Mouse (Mus musculus): ENCODE results near the gene Mrpl2. TPM values are rescaled to one million over a fixed set of nuclear protein-coding genes. Genes with fewer than 3 reads are reported as not detected.

The Mrpl2 gene
- total and polyA plus RNA-seq, 2 experiments from 2014 or later = 96.7 to 158 TPM

- Histone ChIP-seq H3K27me3 (ENCODE audit: control insufficient read depth, insufficient read depth, low read length) (no peaks in the 10 kb centered on the region), H3K4me1 (ENCODE audit: control insufficient read depth, insufficient read depth) (peaks cover 50% of the 10 kb centered on the region), H3K4me2 (ENCODE audit: low read depth, low read length) (peak overlapping the region; percentile 30; the same call in 1 of the 2 replicates), H3K4me3 (ENCODE audit: low read depth, low read length) (no peak overlapping the region), H3K9me3 (replicated peaks; ENCODE audit: control insufficient read depth, low read length) (no peaks in the 10 kb centered on the region), H3K27ac (ENCODE audit: low read depth) (peak overlapping the region; percentile 74), H3K36me3 (replicated peaks; ENCODE audit: control insufficient read depth, insufficient read depth, low read length) (no peaks in the 10 kb centered on the region), H3K9ac (replicated peaks; ENCODE audit: low read depth, low read length) (0 out of 2 replicates have a peak overlapping the region, but pooled peaks have one; percentile 26)
- 56% methylated on average over 12 of the region's 12 CpGs for WGBS
- DNase-seq (ENCODE audit: low spot score) = no peak
- ATAC-seq (ENCODE audit: insufficient read depth, low read depth) = no peak
- TF ChIP-seq CTCF (IDR thresholded peaks at IDR 0.05; ENCODE audit: low read depth) = no peak
- TF ChIP-seq EP300 (IDR thresholded peaks at IDR 0.05; ENCODE audit: low read depth) = no peak
These were observed 21.4 kb upstream of the Mrpl2 start for GRCm38 (mm10) chr17:46624598-46624997.

- 64% methylated on average over 6 of the region's 6 CpGs for WGBS
- H3K9ac ChIP-seq (replicated peaks; ENCODE audit: low read depth, low read length) = no peak overlapping the region
These were observed 18.6 kb upstream of the Mrpl2 start for GRCm38 (mm10) chr17:46627409-46627808.

GRCm38 (mm10) chr17:46628471-46628790 is 17.6 kb upstream of the Mrpl2 start:
- H3K36me3 ChIP-seq (replicated peaks; ENCODE audit: control insufficient read depth, insufficient read depth, low read length) = peaks cover 18% of the 10 kb centered on the region
- H3K9ac ChIP-seq (replicated peaks; ENCODE audit: low read depth, low read length) = peak overlapping the region; percentile 64
- TF ChIP-seq CTCF (IDR thresholded peaks at IDR 0.05; ENCODE audit: low read depth) (no peak), EP300 (IDR thresholded peaks at IDR 0.05; ENCODE audit: low read depth) (no peak)
- no peaks in the 10 kb centered on the region for H3K9me3 ChIP-seq (replicated peaks; ENCODE audit: control insufficient read depth, low read length)
- no peaks in the 10 kb centered on the region for H3K27me3 ChIP-seq (ENCODE audit: control insufficient read depth, insufficient read depth, low read length)
- under 1% methylated on average over 13 of the region's 13 CpGs for WGBS
- H3K4me2 ChIP-seq (ENCODE audit: low read depth, low read length) = peak overlapping the region; percentile 76
- peaks cover 34% of the 10 kb centered on the region for H3K4me1 ChIP-seq (ENCODE audit: control insufficient read depth, insufficient read depth)
- DNase-seq (ENCODE audit: low spot score) = peak; percentile 22
- peak; percentile 4; the same call in 1 of the 2 replicates for ATAC-seq (ENCODE audit: insufficient read depth, low read depth)
- H3K4me3 ChIP-seq (ENCODE audit: low read depth, low read length) = peak overlapping the region; percentile 81
- H3K27ac ChIP-seq (ENCODE audit: low read depth) = peak overlapping the region; percentile 78

More at GRCm38 (mm10) chr17:46627409-46627808, 18.6 kb upstream of the Mrpl2 start:
- no peak for ATAC-seq (ENCODE audit: insufficient read depth, low read depth)
- Histone ChIP-seq H3K4me3 (ENCODE audit: low read depth, low read length) (0 out of 2 replicates have a peak overlapping the region, but pooled peaks have one; percentile 81), H3K9me3 (replicated peaks; ENCODE audit: control insufficient read depth, low read length) (no peaks in the 10 kb centered on the region), H3K36me3 (replicated peaks; ENCODE audit: control insufficient read depth, insufficient read depth, low read length) (peaks cover 10% of the 10 kb centered on the region; the same call in 1 of the 2 replicates), H3K4me2 (ENCODE audit: low read depth, low read length) (peak overlapping the region; percentile 76), H3K27me3 (ENCODE audit: control insufficient read depth, insufficient read depth, low read length) (no peaks in the 10 kb centered on the region), H3K4me1 (ENCODE audit: control insufficient read depth, insufficient read depth) (peaks cover 35% of the 10 kb centered on the region), H3K27ac (ENCODE audit: low read depth) (peak overlapping the region; percentile 22; the same call in 1 of the 2 replicates)
- TF ChIP-seq EP300 (IDR thresholded peaks at IDR 0.05; ENCODE audit: low read depth) = no peak
- no peak for TF ChIP-seq CTCF (IDR thresholded peaks at IDR 0.05; ENCODE audit: low read depth)
- no peak for DNase-seq (ENCODE audit: low spot score)

GRCm38 (mm10) chr17:46628791-46629684 is 17.0 kb upstream of the Mrpl2 start, which contains the start of gene Ptk7:
Ptk7 (minus strand) TSS chr17:46629504.
- DNase-seq (ENCODE audit: low spot score) = peak; percentile 62
- under 1% methylated on average over 50 of the region's 90 CpGs for WGBS
- H3K4me2 ChIP-seq (ENCODE audit: low read depth, low read length) = peak within 1 kb of the TSS; percentile 76
- no peaks in the 10 kb centered on the region for H3K27me3 ChIP-seq (ENCODE audit: control insufficient read depth, insufficient read depth, low read length)
- peaks cover 28% of the 10 kb centered on the region for H3K4me1 ChIP-seq (ENCODE audit: control insufficient read depth, insufficient read depth)
- peaks cover 24% of the 10 kb centered on the region for H3K36me3 ChIP-seq (replicated peaks; ENCODE audit: control insufficient read depth, insufficient read depth, low read length)
- ATAC-seq (ENCODE audit: insufficient read depth, low read depth) = peak; percentile 57
- no peaks in the 10 kb centered on the region for H3K9me3 ChIP-seq (replicated peaks; ENCODE audit: control insufficient read depth, low read length)
- peak within 1 kb of the TSS; percentile 64 for H3K9ac ChIP-seq (replicated peaks; ENCODE audit: low read depth, low read length)
- peak within 1 kb of the TSS; percentile 81 for H3K4me3 ChIP-seq (ENCODE audit: low read depth, low read length)
- TF ChIP-seq EP300 (IDR thresholded peaks at IDR 0.05; ENCODE audit: low read depth) (no peak), CTCF (IDR thresholded peaks at IDR 0.05; ENCODE audit: low read depth) (no peak)
- H3K27ac ChIP-seq (ENCODE audit: low read depth) = peak within 1 kb of the TSS; percentile 78

- peak overlapping the region; percentile 78 for H3K27ac ChIP-seq (ENCODE audit: low read depth)
These were observed 16.2 kb upstream of the Mrpl2 start for GRCm38 (mm10) chr17:46629685-46630441.

More at GRCm38 (mm10) chr17:46629685-46630441, 16.2 kb upstream of the Mrpl2 start:
- Histone ChIP-seq H3K4me1 (ENCODE audit: control insufficient read depth, insufficient read depth) (peaks cover 20% of the 10 kb centered on the region), H3K4me3 (ENCODE audit: low read depth, low read length) (peak overlapping the region; percentile 81), H3K36me3 (replicated peaks; ENCODE audit: control insufficient read depth, insufficient read depth, low read length) (peaks cover 25% of the 10 kb centered on the region), H3K4me2 (ENCODE audit: low read depth, low read length) (peak overlapping the region; percentile 76), H3K9me3 (replicated peaks; ENCODE audit: control insufficient read depth, low read length) (no peaks in the 10 kb centered on the region), H3K27me3 (ENCODE audit: control insufficient read depth, insufficient read depth, low read length) (no peaks in the 10 kb centered on the region), H3K9ac (replicated peaks; ENCODE audit: low read depth, low read length) (peak overlapping the region; percentile 64)
- WGBS = 17% methylated on average over 12 of the region's 12 CpGs
- TF ChIP-seq CTCF (IDR thresholded peaks at IDR 0.05; ENCODE audit: low read depth) = no peak
- TF ChIP-seq EP300 (IDR thresholded peaks at IDR 0.05; ENCODE audit: low read depth) = no peak
- peak; percentile 53 for DNase-seq (ENCODE audit: low spot score)
- ATAC-seq (ENCODE audit: insufficient read depth, low read depth) = peak; percentile 61
